Mouse (Mus musculus): Measurements from ENCODE around the gene Nhs.

Gene Nhs

DNA sequence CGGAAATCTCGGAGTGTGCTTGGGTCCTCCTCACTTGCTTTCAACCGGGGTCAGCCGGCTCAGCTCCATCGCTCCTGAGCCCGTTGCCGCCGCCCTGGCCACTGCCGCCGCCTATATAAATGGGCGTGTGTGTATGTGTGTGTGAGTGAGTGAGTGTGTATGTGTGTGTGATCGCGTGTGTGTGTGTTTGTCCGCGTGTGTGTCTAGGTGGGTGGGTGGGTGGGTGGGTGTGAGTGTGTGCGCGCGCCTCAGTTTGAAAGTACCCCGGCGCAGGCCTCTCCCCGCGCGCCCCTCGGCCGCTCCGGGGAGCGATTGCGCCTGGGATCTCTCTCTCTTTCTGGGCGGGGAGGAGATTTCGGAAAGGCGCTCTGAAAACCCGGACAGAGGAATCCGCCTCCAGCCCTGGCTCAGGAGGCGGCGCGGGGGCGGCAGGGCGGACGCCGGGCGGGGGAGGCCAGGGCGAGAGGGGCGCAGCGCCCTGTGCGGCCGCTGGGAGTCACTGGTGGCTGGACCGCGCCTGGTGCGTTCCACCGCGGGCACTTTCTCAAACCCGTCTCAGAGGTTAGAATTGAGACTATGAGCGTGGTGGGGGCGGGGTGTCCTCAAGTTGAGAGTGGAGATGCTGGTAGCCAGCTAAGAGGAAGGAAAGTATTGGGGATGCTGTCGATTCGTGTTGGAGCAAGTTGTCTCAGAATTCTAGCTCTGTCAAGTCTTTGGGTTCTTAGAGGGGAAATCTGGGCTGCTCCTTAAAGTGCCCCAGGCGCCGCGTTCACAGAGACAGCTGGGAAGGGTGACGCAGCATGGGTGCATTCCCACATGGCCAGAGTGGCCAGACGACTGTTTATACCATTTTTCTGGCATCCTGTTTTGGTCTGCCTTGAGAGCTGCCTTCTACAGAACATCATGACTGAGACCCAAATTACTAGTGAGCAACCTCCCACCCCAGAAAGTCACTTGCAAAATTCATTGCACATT, at the start of gene Nhs:
Nhs (minus strand) TSS at position 94 of the 975 bp plus-strand sequence.
- DNase-seq (ENCODE audit: low spot score in 2 of 2) = peak; percentile 16 to 50

DNA sequence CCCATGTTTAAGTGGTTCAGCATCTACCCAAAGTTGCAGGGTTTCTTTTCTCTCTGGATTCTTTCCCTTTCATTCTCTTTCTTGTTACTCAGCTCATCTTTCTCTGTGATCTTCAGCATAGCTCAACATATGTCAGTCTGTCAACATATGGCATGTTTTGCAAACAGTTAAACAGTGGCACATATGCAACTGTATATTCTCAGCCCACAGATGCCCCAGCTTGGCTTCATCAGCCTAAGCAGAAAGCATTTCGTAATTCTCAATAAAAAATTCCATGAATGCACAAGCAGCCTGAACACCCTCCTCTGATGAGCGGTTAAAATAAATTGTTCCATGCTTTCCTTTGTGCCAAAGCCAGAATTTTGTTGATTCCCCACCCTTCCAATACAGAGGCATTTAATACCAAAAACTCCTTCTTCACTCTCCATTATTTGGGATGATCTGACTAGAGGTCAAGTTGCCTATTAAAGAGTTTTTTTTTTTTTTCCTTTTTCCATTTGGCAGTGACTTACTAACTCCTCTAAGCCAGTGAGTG, 46.9 kb upstream of the Nhs start:
- DNase-seq (ENCODE audit: low spot score in 2 of 2) = no peak

DNA sequence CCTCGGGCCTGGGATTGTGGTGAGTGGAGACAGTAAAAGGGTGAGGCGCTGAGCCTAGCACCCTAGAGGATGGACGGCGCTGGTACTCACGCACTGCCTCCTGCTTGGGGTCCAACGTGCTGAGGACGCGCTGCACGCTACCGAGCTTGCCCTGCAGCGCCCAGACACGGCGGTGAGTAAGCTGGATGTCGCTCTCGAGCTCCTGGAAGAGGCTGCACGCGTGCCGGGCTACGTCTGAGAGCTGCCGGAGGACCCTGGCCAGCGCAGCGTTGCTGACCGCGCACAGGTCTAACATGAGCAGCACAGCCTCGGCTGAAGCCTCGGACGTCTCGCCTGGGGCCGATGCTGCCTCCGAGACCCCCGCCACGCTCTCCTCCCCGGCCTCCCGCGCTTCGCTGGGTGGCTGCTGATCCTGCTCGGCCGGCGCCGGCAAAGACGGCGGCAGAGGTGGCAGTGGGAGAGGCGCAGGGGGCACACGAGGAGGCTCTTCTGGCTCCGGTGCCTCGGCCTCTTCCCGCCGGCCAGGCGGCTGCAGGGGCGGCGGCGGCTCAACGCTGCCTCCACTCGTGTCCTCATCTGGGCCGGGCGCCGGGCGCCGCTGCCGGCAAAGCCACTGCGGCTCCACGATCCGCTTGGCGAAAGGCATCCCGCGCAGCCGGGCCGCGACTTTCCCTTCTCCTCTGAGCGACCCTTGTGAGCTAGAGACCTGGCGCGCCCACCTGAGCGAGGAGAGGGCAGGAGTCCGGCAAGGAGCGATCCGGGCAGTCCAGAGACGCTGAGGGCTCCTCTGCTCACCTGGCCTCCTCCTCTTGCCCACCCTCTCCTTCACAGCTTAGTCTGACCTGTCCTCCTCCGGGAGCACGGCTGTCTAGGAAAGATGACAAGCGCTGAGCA, 540 bp downstream of the Nhs start:
- DNase-seq (ENCODE audit: low spot score in 2 of 2) = peak in 1 of 2 experiments; percentile 4

DNA sequence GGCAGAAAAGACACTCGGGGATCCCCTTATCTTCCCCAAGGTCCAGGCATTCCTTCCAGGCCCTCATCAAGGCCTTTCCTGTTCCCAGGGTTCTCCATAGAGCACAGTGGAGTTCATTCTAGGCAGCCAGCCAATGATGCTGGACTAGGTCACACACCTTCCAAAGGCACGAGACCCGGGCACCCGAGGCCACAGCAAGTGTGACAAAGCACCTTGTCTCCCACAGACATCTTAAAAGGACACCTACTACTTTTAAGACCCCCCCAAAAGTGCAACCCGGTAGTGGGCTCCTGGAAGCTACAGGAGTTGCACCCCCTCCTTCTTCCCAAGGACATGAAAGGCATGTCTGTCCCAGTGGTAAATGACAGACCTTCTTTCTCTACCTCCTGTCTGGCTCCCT, 1.4 kb downstream of the Nhs start:
- no peak for DNase-seq (ENCODE audit: low spot score in 2 of 2)

DNA sequence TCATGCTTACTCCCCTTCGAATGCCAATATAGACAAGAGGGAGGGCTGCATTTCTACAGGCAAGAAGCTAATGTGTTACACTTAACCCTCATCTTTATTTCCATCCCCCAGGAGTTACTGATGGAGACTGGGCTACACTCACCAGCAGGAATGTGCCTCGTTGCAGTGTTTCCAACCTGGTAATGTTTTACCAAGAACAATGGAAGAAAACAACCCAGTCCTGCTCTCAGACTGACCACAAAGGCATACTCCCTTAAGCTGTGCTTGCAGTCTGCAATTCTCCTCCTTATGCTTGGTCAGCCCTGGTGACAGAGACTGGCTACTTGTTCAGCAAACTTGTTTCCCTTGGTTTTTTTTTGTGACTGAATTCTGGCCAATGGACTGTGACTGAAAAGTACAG, 21.7 kb downstream of the Nhs start:
- no peak for DNase-seq (ENCODE audit: low spot score in 2 of 2)

DNA sequence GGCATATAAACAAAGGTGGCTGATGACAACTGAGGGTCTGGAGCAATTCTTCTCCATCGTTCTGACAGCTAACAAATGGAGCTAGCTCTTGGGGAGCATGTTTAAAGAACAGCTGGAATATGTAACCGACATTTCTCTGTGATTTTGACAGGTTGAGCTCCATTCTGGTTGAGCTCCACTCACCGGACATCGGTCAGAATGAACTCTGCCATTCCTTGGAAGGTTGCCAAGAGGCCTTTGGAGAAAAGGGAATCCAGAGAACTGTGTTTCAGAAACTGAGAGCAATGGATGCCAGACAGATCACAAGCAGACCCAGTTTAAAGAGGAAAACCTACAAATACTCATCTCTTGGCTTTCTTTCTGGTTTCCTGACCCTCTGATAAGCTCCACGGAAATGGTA, 46.3 kb downstream of the Nhs start:
- no peak for DNase-seq (ENCODE audit: low spot score in 2 of 2)

DNA sequence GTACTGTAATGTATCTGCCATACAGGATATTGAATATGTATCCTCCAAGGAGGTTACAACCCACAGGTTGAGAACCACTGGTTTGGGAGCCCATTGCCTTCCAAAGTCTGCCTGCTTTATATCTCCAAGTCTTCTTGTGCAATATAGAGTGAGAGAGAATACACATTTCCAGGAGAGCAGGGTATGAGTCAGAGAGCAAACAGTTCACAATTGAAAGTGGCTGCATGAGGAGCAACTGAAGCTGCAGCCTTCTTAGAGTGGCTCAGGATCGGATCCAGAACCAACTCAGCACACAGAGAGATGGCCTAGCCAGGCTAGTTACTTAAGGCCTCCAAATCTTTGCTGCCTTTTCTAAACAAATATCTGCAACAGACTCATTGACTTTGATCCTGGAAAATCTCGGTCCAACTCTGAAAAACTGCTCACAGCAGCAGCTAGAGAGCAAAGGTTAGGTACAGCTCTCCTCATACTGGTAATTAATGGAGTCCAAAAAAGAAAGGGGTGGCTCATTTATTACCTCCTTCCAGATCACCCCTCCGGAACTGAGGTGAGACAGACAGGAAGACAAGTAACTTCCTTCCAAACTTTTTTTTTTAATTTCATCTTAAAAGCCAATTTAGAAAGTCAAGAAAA, 56.6 kb downstream of the Nhs start:
- peak in 1 of 2 experiments; percentile 1 for DNase-seq (ENCODE audit: low spot score in 2 of 2)

DNA sequence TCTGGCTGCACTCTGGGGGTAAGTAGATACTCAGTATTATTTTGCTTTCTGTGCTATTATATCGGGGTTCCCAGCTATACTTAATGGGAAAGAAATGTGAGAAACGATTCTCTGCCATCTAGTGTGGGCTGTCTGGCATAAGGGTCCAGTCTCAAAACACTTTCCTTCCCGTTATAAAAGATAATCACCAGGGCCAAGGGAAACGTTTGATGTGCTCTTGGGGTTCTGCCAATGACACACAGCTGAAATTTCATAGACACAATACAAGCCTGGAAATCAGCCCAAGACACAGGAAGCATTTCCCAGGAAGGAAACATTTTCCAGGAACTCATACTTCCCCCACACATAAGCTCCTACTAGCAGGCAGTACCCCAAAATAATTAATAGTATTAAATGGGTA, 61.2 kb downstream of the Nhs start:
- no peak for DNase-seq (ENCODE audit: low spot score in 2 of 2)

DNA sequence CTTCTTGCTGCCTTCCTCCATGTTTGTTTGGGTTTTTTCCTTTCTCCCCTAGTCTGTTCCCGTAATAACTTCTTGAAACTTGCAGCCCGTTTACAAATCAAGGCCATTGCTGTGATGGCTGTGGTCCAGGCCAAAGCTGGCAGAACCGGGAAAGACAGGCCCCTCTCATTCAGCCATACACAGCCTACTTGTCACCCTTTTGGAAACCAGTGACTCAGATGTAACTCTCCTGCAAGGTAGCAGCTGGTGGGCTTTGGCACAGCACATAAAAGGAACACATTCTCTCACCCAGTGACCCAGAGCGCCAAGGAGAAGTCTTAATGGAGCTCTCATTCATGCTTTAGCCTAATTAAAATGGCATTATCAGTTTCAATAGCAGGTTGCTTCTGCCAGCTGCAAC, 72.2 kb downstream of the Nhs start:
- DNase-seq (ENCODE audit: low spot score in 2 of 2) = no peak

DNA sequence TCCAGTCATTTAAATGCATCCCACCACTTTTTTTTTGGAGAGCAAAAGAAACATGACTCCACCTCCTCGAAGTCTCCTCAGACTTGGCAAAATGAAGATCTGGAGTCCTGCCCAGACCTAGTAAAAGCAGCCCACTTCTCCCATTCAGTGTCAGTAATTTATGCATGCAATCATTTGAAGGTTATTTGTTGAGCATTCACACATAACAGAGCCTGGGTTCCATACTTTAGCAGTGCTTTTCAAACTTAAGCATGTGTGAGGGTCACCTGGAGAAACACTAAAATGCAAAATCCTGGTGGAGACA, 73.7 kb downstream of the Nhs start:
- DNase-seq (ENCODE audit: low spot score in 2 of 2) = no peak

DNA sequence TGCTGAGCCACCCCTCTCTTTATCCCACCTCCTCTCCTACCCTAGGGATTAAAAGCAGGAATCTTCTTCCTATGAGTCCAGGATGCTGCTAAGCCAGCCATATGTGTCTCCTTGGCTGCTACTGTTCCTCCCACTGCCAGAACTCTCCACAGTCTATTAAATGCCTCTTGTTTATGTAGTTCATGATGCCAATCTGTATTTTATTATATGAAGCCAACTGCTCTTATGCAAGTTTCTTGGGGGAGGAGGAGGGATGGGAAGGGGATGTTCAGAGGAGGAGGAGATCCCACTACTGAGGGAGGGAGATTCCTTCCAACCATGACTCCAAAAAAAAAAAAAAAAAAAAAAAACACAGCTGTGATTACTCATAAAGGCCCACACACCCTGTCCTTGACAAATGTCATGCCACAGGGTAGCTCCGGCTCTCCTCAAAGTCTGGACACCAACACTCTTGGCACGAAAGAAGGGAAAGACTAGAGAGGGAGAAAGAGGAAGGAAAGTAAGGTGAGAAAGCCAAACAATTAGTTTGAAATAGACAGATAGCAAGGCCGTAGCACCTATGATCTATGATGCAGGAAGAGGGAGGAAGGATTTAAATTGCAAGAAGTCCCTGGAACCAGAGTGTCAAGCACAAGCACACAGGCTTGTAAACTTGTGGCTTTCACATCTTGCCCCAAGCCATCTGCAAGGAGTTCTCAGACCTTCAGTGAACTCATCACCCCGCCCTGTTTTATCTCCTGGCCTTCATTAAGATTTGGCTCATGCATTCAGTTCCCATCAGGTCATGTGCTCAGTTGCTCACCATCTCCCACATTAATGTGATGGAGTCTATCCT, 74.3 kb downstream of the Nhs start:
- DNase-seq (ENCODE audit: low spot score in 2 of 2) = peak; percentile 1 to 19

DNA sequence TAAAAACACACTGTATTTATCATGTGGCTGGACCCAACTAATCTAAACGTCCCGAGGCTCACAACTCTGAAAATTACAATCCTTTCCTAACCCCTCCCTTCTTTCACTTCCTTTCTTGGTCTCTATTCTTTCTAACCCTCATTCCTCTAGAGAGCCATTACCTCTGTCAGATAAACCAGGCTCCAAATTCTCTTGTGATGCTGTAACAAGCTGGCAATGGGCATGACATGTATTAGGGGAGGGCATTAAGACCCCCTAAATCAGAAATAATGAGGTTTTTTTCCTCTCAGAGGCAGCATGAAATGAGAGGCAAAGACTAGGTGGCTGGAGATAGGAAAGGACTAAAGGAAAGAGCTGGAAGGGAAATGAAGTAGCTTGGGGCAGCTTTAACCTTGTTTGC, 96.4 kb downstream of the Nhs start:
- no peak for DNase-seq (ENCODE audit: low spot score in 2 of 2)

DNA sequence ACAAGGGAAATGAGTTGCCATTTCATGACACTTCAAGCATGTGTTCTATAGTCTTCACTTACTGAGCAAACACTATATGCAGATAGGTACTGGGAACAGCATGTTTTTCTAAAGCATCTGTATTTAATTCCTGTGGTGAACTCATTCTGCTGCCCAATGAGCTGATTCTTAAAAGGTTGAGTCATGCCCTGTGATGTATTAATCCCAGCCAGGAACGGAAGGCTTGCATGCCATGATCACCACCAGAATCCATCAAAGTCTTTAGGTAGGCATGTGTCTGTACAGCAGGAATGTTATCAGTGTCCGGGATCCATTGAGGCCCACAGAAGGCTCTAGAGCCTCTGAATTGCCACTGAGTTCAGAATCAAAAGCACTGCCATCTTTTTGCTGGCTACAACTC, 103.9 kb downstream of the Nhs start:
- DNase-seq (ENCODE audit: low spot score in 2 of 2) = no peak

DNA sequence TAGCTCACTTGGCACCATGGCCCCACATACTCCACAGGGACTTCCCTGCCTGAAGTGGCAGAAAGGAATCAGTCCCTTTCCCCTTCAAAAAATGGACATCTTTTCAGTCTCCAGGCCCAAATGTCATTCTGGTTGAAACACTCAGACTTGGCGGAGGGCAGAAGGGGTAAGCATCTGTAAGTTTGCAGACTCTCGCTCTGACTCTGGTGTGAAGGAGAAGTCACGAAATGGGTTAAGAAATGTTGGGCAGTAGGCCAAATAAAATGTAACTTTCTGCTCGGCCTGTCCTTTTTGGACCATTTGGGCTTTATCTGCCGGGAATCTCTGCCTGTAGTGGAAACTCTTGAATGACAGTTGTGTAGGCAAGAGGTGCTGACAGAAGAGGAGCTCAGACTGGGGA, 106.0 kb downstream of the Nhs start:
- no peak for DNase-seq (ENCODE audit: low spot score in 2 of 2)

DNA sequence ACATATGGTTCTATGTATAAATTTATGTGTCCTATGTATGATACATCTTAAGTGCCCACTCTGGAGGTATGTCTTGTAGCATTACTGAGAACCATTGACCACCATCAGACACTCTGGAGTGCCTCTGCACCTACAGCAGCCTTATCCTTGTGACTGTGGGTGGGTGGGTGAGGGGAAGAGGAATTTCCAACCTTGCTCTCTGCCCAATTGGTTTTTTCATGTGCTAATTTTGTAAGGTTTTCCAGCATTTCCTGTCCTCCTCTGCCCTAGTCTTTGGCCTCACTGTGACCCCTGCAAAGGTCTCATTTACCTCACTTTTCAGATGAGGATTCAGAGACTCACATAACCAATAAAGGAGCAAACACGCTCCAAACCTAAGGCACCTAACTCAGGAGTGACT, 107.0 kb downstream of the Nhs start:
- DNase-seq (ENCODE audit: low spot score in 2 of 2) = no peak

DNA sequence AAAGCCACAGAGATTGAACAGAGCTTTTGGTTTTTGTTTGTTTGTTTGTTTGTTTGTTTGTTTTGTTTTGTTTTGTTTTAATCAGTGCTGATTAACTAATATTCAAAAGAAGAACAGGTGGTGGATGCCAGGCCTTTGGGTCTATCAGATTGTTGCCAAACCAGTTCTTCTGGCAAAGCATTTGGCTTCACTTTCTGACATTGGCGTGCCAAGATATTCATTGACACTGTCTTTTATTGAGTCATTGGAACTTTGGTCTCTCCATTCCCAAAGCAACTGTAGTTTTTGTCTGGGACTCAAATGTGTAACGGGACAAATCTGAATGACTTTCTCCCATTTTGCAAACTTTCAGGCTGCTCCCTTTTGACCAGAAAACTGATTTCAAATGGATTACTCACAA, 109.9 kb downstream of the Nhs start:
- no peak for DNase-seq (ENCODE audit: low spot score in 2 of 2)

DNA sequence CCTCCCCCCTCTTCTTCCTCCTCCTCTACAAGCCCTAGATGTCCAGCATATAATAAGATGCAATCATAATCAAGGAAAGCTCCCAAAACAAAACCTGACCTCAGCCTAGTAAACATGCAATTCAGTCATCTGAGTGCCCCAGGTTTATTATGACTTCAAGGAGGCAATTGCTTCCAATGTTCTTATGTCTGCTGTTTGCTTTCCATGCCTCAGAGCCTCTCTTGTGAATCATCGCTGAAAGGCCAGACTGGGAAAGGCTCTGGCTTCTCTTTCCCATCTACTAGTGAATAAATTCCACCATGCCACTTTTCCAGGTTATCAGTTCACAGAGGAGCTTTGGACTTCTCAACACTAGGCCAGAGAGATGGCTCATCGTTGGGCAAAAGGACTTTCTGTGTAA, 114.0 kb downstream of the Nhs start:
- DNase-seq (ENCODE audit: low spot score in 2 of 2) = no peak

DNA sequence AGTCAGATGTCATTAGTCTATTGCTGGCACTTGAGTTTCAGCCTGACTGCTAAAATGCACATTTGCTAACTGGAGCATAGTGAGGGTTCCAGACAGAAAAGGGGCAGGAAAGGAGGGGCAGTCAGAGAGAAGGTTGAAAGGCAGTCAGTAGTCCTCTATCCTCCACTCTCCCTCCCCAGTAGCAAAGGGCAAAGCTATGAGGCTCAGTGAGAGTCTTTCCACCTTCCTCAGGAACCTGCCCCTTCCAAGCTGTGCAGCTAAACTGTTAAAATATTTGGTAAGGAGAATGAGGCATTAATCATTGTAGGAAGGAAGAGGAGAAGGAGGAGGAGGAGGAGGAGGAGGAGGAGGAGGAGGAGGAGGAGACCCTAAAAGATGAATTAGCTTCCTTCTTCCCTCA, 115.4 kb downstream of the Nhs start:
- no peak for DNase-seq (ENCODE audit: low spot score in 2 of 2)

DNA sequence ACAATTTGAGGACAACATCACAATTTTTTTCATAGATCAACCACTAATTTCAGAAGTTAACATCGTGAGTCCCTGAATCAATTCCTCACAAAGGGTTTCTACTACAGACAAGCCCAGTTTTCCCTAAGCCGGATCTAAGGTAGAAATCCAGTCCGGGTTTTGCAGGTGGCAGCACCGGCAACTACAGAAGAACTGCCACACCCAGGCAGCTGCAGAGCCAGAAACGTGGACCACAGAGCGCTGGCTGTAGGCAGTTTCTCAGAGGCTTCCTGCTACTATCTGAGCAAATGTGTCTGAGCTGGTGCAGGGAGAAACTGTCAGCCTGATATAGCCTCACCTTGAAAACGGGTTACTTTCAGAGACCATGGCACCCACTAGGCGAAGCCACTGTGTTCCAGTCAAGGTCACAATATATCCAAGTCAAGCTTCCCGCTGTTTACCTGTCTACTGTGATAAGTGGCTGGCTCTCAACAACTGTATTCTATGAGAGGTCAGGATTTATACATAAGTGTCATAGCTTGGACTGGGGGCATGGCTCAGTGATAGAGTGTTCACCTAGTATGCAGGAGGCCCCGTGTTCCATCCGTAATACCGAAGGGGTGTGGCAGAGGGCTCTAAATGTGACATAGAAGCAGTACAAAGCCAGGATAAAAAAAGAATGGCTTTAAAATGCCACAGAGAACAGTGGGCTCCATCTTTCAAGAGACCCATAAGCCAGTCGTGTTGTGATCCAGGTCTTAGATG, 134.1 kb downstream of the Nhs start:
- peak; percentile 4 to 23 for DNase-seq (ENCODE audit: low spot score in 2 of 2)

DNA sequence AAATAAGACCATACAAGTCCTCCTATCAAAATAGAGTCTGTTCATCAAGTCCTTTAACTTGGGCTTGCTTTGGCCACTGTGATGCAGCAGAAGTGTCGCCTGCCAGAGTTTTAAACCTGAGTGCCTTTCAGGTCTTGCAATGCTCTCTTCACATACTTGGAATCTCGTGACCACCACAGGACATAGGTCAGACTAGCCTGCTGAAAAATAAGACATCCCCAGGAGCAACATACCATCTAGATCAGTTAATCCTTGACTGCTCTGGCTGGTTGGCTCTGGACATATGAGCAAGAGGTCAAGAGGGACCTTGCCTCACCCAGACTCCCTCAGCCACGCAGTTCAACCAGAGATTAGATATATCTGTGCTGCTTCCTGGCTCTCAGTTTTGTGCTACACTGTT, 137.8 kb downstream of the Nhs start:
- no peak for DNase-seq (ENCODE audit: low spot score in 2 of 2)

Measured in urinary bladder, postnatal 36 days (tissue).